Mouse (Mus musculus) retina, embryonic 14.5 days (tissue): ENCODE measurements at regions not wholly inside any gene's neighbourhood (a gene's known extent, or its start where the extent isn't known, plus 50 kb on each side); places are given as distances from the start of the nearest gene placed in this dataset.

Experiments used
- DNase-seq: peaks from one replicate; pipeline ENCODE4 v3.0.0-alpha.2; 2015; ENCODE audit warnings: low spot score

GRCm38 (mm10) chr16:74739194-74740135 lies 327.8 kb upstream of the Robo2 start:
- DNase-seq, result no peak

GRCm38 (mm10) chr16:74732940-74733776 lies 321.5 kb upstream of the Robo2 start:
- DNase-seq, result no peak

GRCm38 (mm10) chr16:74730169-74730794 lies 318.7 kb upstream of the Robo2 start:
- DNase-seq, result no peak

GRCm38 (mm10) chr16:74723217-74723616 lies 311.6 kb upstream of the Robo2 start:
- DNase-seq, result no peak

- no peak for DNase-seq
Measured at GRCm38 (mm10) chr16:74718154-74718553, 306.5 kb upstream of the Robo2 start.

GRCm38 (mm10) chr16:74717622-74718021 lies 306.0 kb upstream of the Robo2 start:
- no peak for DNase-seq

- no peak for DNase-seq
Measured at GRCm38 (mm10) chr16:74714950-74715349, 303.3 kb upstream of the Robo2 start.

GRCm38 (mm10) chr16:74712515-74712914 lies 300.9 kb upstream of the Robo2 start:
- no peak for DNase-seq

- DNase-seq, result no peak
Measured at GRCm38 (mm10) chr16:74702067-74702466, 290.4 kb upstream of the Robo2 start.

- DNase-seq, result peak; percentile 55
Measured at GRCm38 (mm10) chr16:74683371-74683770, 271.7 kb upstream of the Robo2 start.

- peak; percentile 65 for DNase-seq
Measured at GRCm38 (mm10) chr16:74675586-74675985, 264.0 kb upstream of the Robo2 start.

- DNase-seq, result no peak
Measured at GRCm38 (mm10) chr16:74671466-74671865, 259.8 kb upstream of the Robo2 start.

- no peak for DNase-seq
Measured at GRCm38 (mm10) chr16:74664337-74664736, 252.7 kb upstream of the Robo2 start.

- DNase-seq, result no peak
Measured at GRCm38 (mm10) chr16:74651244-74651643, 239.6 kb upstream of the Robo2 start.

- DNase-seq, result no peak
Measured at GRCm38 (mm10) chr16:74649207-74649606, 237.6 kb upstream of the Robo2 start.

GRCm38 (mm10) chr16:74648384-74648783 lies 236.8 kb upstream of the Robo2 start:
- DNase-seq, result no peak

GRCm38 (mm10) chr16:74644750-74645366 lies 233.2 kb upstream of the Robo2 start:
- peak; percentile 71 for DNase-seq

GRCm38 (mm10) chr16:74639805-74640204 lies 228.2 kb upstream of the Robo2 start:
- DNase-seq, result no peak

GRCm38 (mm10) chr16:74637638-74638037 lies 226.0 kb upstream of the Robo2 start:
- no peak for DNase-seq

GRCm38 (mm10) chr16:74625783-74626182 lies 214.2 kb upstream of the Robo2 start:
- no peak for DNase-seq

- DNase-seq, result no peak
Measured at GRCm38 (mm10) chr16:74612072-74612471, 200.4 kb upstream of the Robo2 start.

GRCm38 (mm10) chr16:74609564-74609963 lies 197.9 kb upstream of the Robo2 start:
- DNase-seq, result no peak
